Mouse (Mus musculus) adrenal gland, postnatal 36 days (tissue): ENCODE measurements around the gene Abcd1. TPM values are rescaled to one million over a fixed set of nuclear protein-coding genes. Genes with fewer than 3 reads are reported as not detected.
A peak's percentile ranks its signal among the peaks of the same experiment; 100 is the strongest.
"Not testable (repeated sequence)": the region's sequence is repeated elsewhere in the genome, so short reads cannot be mapped to it uniquely, and the experiment has no call there.

ENCODE experiments used
- DNase-seq, 2 experiments: peaks; one replicate each; pipeline ENCODE4 v3.0.0; 2021; ENCODE audit warnings: mixed read lengths in 1 of 2
- total RNA-seq, 2 experiments: library from RNA; stranded (reverse); gene quantifications; 2 replicates each; pipeline ENCODE4 v1.2.3; 2021

Abcd1 gene
- total RNA-seq, 2 experiments from 2014 or later = 21.6 to 31.5 TPM

DNA sequence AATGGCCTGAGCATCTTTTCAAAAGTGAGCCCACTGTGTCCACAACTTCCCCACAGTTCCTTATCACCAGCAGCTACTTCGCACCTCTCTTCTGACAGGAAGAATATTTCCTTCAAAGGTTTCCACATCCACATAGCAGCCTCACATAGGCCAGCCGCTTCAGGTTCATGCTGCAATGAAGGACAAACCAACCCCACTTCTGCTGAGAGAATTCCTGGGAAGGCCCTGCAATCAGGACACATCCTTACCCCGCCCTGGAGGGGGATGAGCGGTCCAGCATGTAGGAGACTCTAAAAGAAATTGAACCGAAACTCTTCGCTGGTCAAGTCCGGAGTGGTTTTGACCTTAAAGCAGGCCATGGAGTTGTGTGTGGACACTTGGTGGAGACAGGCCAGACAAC is 23.4 kb downstream of the Abcd1 start:
- DNase-seq = not testable (repeated sequence)

DNA sequence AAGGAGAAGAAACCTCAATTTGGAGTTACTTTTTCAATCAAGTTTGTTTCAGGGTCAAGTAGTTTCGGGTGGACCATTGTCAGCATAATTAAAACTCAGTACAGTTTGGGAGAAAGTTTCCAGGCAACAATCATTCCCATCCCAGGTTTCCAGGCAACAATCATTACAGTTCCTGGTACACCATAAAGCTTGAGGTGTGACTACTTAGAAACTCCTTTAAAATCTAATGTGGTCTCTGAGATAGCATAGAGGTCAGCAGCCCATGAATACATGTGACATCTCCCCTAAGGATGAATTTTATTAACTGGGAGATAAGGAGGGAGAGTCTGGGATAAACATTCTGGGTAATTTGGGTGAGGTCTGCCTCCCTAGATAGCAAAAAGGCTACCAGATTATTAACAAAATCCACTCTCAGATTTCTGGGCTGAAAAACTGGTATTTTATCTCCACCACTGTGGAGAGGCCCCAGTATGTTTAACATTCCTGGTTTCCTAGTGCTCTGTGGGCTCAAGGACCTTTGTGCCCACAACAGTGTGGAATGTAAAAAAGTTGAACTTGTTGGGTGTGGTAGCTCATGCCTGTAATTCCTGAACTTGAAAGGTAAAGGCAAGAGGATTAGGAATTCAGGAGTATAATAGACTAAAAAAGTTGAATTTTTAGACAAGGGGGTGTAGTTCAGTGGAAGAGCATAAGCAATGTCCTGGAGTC is 28.5 kb downstream of the Abcd1 start:
- no peak for DNase-seq

GRCm38 (mm10) chrX:73748977-73749376 is 32.6 kb downstream of the Abcd1 start:
- DNase-seq = no peak

GRCm38 (mm10) chrX:73756334-73757140 is 40.1 kb downstream of the Abcd1 start, which contains the start of gene Plxnb3:
Plxnb3 (plus strand) TSS chrX:73757090.
- DNase-seq = no peak

- DNase-seq = peak; percentile 8 to 39
Measured at GRCm38 (mm10) chrX:73758611-73759290, 42.4 kb downstream of the Abcd1 start.

GRCm38 (mm10) chrX:73765311-73765710 is 48.9 kb downstream of the Abcd1 start:
- peak; percentile 81 to 83 for DNase-seq

DNA sequence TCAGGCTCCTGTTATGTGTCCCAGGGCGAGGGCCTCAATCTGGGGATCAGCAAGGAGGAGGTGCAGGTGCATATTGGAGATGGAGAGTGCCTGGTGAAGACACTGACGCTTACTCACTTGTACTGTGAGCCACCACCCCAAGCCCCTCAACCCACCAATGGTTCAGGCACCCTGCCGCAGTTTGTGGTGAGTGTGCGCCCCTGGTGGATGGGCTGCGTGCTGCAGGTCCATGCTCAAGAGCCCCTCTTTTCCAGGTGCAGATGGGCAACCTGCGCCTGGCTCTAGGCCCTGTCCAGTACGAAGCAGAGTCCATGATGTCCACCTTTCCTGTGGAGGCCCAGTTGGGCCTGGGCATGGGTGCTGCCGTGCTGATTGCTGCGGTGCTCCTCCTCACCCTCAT is 50.9 kb downstream of the Abcd1 start:
- DNase-seq = no peak

- no peak for DNase-seq
Measured at GRCm38 (mm10) chrX:73774168-73774760, 57.9 kb downstream of the Abcd1 start, which contains the start of gene Srpk3. Srpk3 (plus strand) TSS chrX:73774405.

GRCm38 (mm10) chrX:73774802-73775483 is 58.5 kb downstream of the Abcd1 start:
- no peak for DNase-seq

GRCm38 (mm10) chrX:73782227-73782626 is 65.8 kb downstream of the Abcd1 start:
- no peak for DNase-seq

DNA sequence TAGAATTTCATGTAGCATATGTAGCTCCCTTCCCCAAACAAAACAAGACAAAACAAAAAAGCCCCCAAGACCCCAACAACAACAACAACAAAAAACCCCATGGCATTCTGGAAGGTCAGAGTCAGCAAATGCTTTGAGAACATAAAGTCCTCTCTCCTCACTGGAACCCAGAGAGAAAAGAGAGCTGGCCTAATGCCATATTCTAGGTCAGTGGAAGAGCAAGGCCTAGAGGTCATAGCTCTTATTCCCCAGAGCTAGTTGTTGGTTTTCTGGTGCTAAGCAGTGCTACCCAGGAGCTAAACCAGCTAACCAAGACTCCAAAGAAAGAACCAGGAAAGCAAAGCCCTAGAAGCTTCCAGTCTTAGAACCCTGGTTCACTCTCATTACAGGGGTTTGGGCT is 69.3 kb downstream of the Abcd1 start:
- DNase-seq = no peak

GRCm38 (mm10) chrX:73786364-73787224 is 70.2 kb downstream of the Abcd1 start, which contains the start of the genes Idh3g and Ssr4:
Idh3g (minus strand) TSS chrX:73786897.
Ssr4 (plus strand) TSS chrX:73787028.
- DNase-seq = peak; percentile 92 to 93

DNA sequence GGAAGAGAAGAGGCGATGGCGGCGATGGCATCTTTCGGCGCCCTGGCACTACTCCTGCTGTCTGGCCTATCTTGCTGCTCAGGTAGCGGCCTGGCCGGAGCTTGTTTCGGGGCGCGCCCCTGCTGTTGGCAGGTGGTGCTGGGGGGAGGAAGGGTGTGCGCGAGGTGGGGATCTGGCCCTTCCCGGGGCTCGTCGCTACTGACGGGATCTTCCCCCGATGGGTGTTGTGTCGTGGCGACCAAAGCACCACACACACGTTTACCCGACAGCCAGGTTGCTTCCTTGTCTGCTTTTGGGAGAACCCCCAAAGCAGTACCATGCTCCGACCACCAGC is 70.8 kb downstream of the Abcd1 start:
- no peak for DNase-seq

Other genes with a start within 250 kb of the Abcd1 start
- gene Bgn, start 233.0 kb upstream of the Abcd1 start, total RNA-seq = 100 to 1,000 TPM; 251 to 260 TPM
- gene Atp2b3, start 213.5 kb upstream of the Abcd1 start, total RNA-seq = 10 to 100 TPM; 34.9 to 52.5 TPM
- 1 to 10 TPM in 1 of 2 experiments, under 1 TPM in 1; 0.49 to 2.0 TPM for gene Dusp9, start 77.2 kb upstream of the Abcd1 start, total RNA-seq
- 1 to 10 TPM; 6.9 to 7.0 TPM for gene Pnck, start 56.5 kb upstream of the Abcd1 start, total RNA-seq
- 100 to 1,000 TPM in 1 of 2 experiments, 10 to 100 TPM in 1; 62.6 to 126 TPM for gene Slc6a8, start 43.4 kb upstream of the Abcd1 start, total RNA-seq
- 100 to 1,000 TPM; 278 to 286 TPM for gene Bcap31, start 422 bp upstream of the Abcd1 start, total RNA-seq
- under 1 TPM; 0.30 to 0.66 TPM for gene Plxnb3, start 40.5 kb downstream of the Abcd1 start, total RNA-seq
- under 1 TPM in 1 of 2 experiments, not detected in 1; 0.33 TPM for gene Srpk3, start 57.8 kb downstream of the Abcd1 start, total RNA-seq
- gene Idh3g, start 70.3 kb downstream of the Abcd1 start, total RNA-seq = 100 to 1,000 TPM; 412 to 482 TPM
- 100 to 1,000 TPM; 161 to 166 TPM for gene Ssr4, start 70.4 kb downstream of the Abcd1 start, total RNA-seq
- gene Pdzd4, start 108.4 kb downstream of the Abcd1 start, total RNA-seq = 1 to 10 TPM; 2.9 to 4.4 TPM
- gene Avpr2, start 175.5 kb downstream of the Abcd1 start, total RNA-seq = not detected
- gene L1cam, start 179.5 kb downstream of the Abcd1 start, total RNA-seq = 10 to 100 TPM in 1 of 2 experiments, 1 to 10 TPM in 1; 9.8 to 10.0 TPM
- 1 to 10 TPM; 2.9 to 3.0 TPM for gene Arhgap4, start 205.3 kb downstream of the Abcd1 start, total RNA-seq
- gene Naa10, start 205.3 kb downstream of the Abcd1 start, total RNA-seq = 10 to 100 TPM; 76.0 to 85.1 TPM
- 10 to 100 TPM; 16.1 to 23.8 TPM for gene Renbp, start 214.3 kb downstream of the Abcd1 start, total RNA-seq
- 10 to 100 TPM; 56.9 to 57.1 TPM for gene Hcfc1, start 249.8 kb downstream of the Abcd1 start, total RNA-seq